ENCODE assay signal across 8 mouse cellular contexts in the genomic region with DNA sequence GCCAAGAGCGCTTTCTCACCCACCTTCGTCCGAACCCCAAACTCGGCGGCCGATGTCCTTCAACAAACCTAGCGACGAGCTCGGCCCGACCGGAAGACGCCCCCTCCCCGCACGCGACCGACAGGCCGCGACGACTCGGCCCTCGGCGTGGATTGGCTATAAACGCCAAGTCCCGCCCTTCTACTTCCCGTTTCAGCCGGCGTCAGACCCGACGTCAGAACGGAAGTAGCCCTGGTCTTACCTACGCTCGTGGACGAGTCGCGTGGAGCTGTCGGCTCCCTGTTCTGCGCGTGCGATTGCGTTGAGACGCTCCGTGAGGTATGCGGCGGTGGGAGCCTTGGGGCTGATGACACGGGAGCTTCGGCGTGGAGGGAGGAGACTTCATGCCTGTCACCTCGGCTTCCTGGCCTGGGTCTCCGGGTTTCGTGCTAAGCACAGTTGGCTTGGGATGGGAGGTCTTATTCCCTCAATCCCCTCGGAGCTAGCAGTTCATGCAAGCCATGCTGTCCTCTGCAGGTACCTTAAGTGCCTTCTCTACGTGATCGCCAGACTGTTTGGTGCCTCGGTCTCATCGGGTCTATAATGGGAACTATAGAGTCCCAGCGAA. TPM values are rescaled to one million over a fixed set of nuclear protein-coding genes. Genes with fewer than 3 reads are reported as not detected.
A peak's percentile ranks its signal among the peaks of the same experiment; 100 is the strongest.
DNase-seq lines count a peak whose midpoint lies in the region; ATAC-seq lines count a peak whose summit lies in the region.

A gene (minus strand): TSS at position 98 of the 607 bp plus-strand sequence.
A gene (plus strand): TSS at position 219 of the 607 bp plus-strand sequence.

- H3K36me3 ChIP-seq in heart, embryonic 13.5 days: peaks cover 58% of the 10 kb centered on the region
- peaks cover 58% of the 10 kb centered on the region for H3K36me3 ChIP-seq in liver, embryonic 12.5 days
- H3K36me3 ChIP-seq in stomach, embryonic 15.5 days: peaks cover 9% of the 10 kb centered on the region; the same call in 1 of the 2 replicates

- WGBS in heart, embryonic 13.5 days: 0% methylated on average over 56 of the region's 56 CpGs
- under 1% methylated on average over 56 of the region's 56 CpGs for WGBS in liver, embryonic 12.5 days (ENCODE audit: insufficient replicate concordance)
- WGBS in stomach, embryonic 15.5 days: under 1% methylated on average over 56 of the region's 56 CpGs

- H3K9me3 ChIP-seq in heart, embryonic 13.5 days: no peaks in the 10 kb centered on the region
- H3K9me3 ChIP-seq in liver, embryonic 12.5 days (replicated peaks): no peaks in the 10 kb centered on the region
- no peaks in the 10 kb centered on the region for H3K9me3 ChIP-seq in stomach, embryonic 15.5 days

- ATAC-seq in heart, embryonic 13.5 days (ENCODE audit: extremely low read depth, insufficient number of reproducible peaks, low FRiP score, low TSS enrichment): peak; percentile 94
- ATAC-seq in liver, embryonic 12.5 days: peak; percentile 98
- ATAC-seq in stomach, embryonic 15.5 days (ENCODE audit: insufficient read depth, low FRiP score, low read depth): peak; percentile 99

- H3K9ac ChIP-seq in heart, embryonic 13.5 days: peak within 1 kb of the TSS; percentile 99
- H3K9ac ChIP-seq in liver, embryonic 12.5 days: peak within 1 kb of the TSS; percentile 92
- peak within 1 kb of the TSS; percentile 94 for H3K9ac ChIP-seq in stomach, embryonic 15.5 days

- peak within 1 kb of the TSS; percentile 69 for H3K4me3 ChIP-seq in brown adipose tissue, adult 24 weeks (ENCODE audit: insufficient read depth, low read depth, low read length)
- H3K4me3 ChIP-seq in heart, embryonic 13.5 days: peak within 1 kb of the TSS; percentile 90
- peak within 1 kb of the TSS; percentile 79 for H3K4me3 ChIP-seq in liver, embryonic 12.5 days
- H3K4me3 ChIP-seq in stomach, embryonic 15.5 days (replicated peaks): peak within 1 kb of the TSS; percentile 90

- H3K4me2 ChIP-seq in heart, embryonic 13.5 days: peak within 1 kb of the TSS; percentile 69
- H3K4me2 ChIP-seq in liver, embryonic 12.5 days: peak within 1 kb of the TSS; percentile 80
- peak within 1 kb of the TSS; percentile 55 for H3K4me2 ChIP-seq in stomach, embryonic 15.5 days

- 0 out of 2 replicates have a peak, but pooled peaks cover 2% of the 10 kb centered on the region for H3K4me1 ChIP-seq in brown adipose tissue, adult 24 weeks (ENCODE audit: control insufficient read depth, insufficient read depth, insufficient read length, low read length)
- peaks cover 30% of the 10 kb centered on the region for H3K4me1 ChIP-seq in heart, embryonic 13.5 days
- peaks cover 27% of the 10 kb centered on the region for H3K4me1 ChIP-seq in liver, embryonic 12.5 days
- H3K4me1 ChIP-seq in stomach, embryonic 15.5 days: peaks cover 7% of the 10 kb centered on the region; the same call in 1 of the 2 replicates

- H3K27me3 ChIP-seq in heart, embryonic 13.5 days (replicated peaks): no peaks in the 10 kb centered on the region
- no peaks in the 10 kb centered on the region for H3K27me3 ChIP-seq in liver, embryonic 12.5 days (replicated peaks)
- no peaks in the 10 kb centered on the region for H3K27me3 ChIP-seq in stomach, embryonic 15.5 days (replicated peaks)

- peak within 1 kb of the TSS; percentile 97 for H3K27ac ChIP-seq in brown adipose tissue, adult 24 weeks (replicated peaks; ENCODE audit: low read depth, low read length)
- H3K27ac ChIP-seq in heart, embryonic 13.5 days (replicated peaks): peak within 1 kb of the TSS; percentile 94
- peak within 1 kb of the TSS; percentile 75 for H3K27ac ChIP-seq in liver, embryonic 12.5 days
- peak within 1 kb of the TSS; percentile 81 for H3K27ac ChIP-seq in stomach, embryonic 15.5 days

- DNase-seq in CD4-positive, CD25-positive, alpha-beta regulatory T cell, adult 2 months (ENCODE audit: low read depth, low spot score): peak; percentile 97
- peak; percentile 65 for DNase-seq in fat pad, adult 2 months (ENCODE audit: extremely low read depth, low read depth, low spot score)
- DNase-seq in kidney, postnatal 10 days: peak; percentile 98
- peak; percentile 93 to 94 for DNase-seq in natural killer cell, adult 2 months (ENCODE audit: low spot score in 2 of 2)

RNA-seq across cellular contexts. Expression of the first gene that starts in this region (rescaled TPM):
- polyA plus RNA-seq in brown adipose tissue, adult 24 weeks (2012; ENCODE audit: insufficient read depth, insufficient read length, missing spikeins): 3,706 and 4,472 TPM in 2 replicates
- polyA plus RNA-seq in heart, embryonic 13.5 days (2015; fragmentation: Nextera tagmentation; extraction: Ambion mirVana): 2,381 and 2,562 TPM in 2 replicates
- polyA plus RNA-seq in liver, embryonic 12.5 days (2016; fragmentation: Nextera tagmentation; extraction: Ambion mirVana): 984 and 997 TPM in 2 replicates
- 1,167 and 1,215 TPM in 2 replicates for polyA plus RNA-seq in stomach, embryonic 15.5 days (2015; fragmentation: Nextera tagmentation; extraction: Ambion mirVana)

RNA-seq across cellular contexts. Expression of the second gene that starts in this region (rescaled TPM):
- polyA plus RNA-seq in brown adipose tissue, adult 24 weeks (2012; ENCODE audit: insufficient read depth, insufficient read length, missing spikeins): 3.2 and 5.5 TPM in 2 replicates
- 5.3 and 5.4 TPM in 2 replicates for polyA plus RNA-seq in heart, embryonic 13.5 days (2015; fragmentation: Nextera tagmentation; extraction: Ambion mirVana)
- 10.9 and 11.7 TPM in 2 replicates for polyA plus RNA-seq in liver, embryonic 12.5 days (2016; fragmentation: Nextera tagmentation; extraction: Ambion mirVana)
- 8.6 and 8.9 TPM in 2 replicates for polyA plus RNA-seq in stomach, embryonic 15.5 days (2015; fragmentation: Nextera tagmentation; extraction: Ambion mirVana)

Comparison
In these comparisons a context has a peak if more than half of its experiments do, and no peak if none do; other contexts are left out.
1. Peak in every context shown above with its lines: DNase-seq, ATAC-seq, H3K4me3 ChIP-seq and H3K27ac ChIP-seq.